Mouse (Mus musculus) ES-Bruce4 (cell line): ENCODE results near the gene Ifnar2.

Experiments used
- CTCF ChIP-seq: IDR thresholded peaks from one replicate; pipeline ENCODE4 v1.8.1; 2011; ENCODE audit warnings: low read depth, low read length
- EP300 ChIP-seq: IDR thresholded peaks from 2 replicates; pipeline ENCODE4 v1.6.1; 2011; ENCODE audit warnings: low read depth, low read length; ENCODE audit not compliant: insufficient read depth
- POLR2A ChIP-seq: IDR thresholded peaks from one replicate; pipeline ENCODE4 v1.8.1; 2011; ENCODE audit warnings: low read length; ENCODE audit not compliant: insufficient read depth

GRCm38 (mm10) chr16:91433329-91433933 lies 60.8 kb downstream of the Ifnar2 start:
- no peak for TF ChIP-seq CTCF
- no peak for TF ChIP-seq POLR2A
- no peak for TF ChIP-seq EP300
